Mouse (Mus musculus) small intestine, adult 2 months (tissue): Measurements from ENCODE around the gene Gng7.

Experiments used
- CTCF ChIP-seq: fragments of 200-500 bp; IDR thresholded peaks from 2 replicates; pipeline ENCODE4 v1.5.1; 2012; ENCODE audit warnings: low read depth, mild to moderate bottlenecking, control low read depth, inconsistent platforms, low read length, moderate library complexity, mixed read lengths; ENCODE audit not compliant: insufficient replicate concordance, insufficient read length; ENCODE audit errors: extremely low read depth
- POLR2A ChIP-seq: fragments of 200-500 bp; IDR thresholded peaks from 2 replicates; pipeline ENCODE4 v1.6.1; 2012; ENCODE audit warnings: low read depth, mild to moderate bottlenecking, control low read depth, inconsistent platforms, low read length, moderate library complexity

GRCm38 (mm10) chr10:81058896-81059295, 44.2 kb upstream of the Gng7 start:
- TF ChIP-seq CTCF (no peak), POLR2A (no peak)
